Mouse (Mus musculus) splenic B cell, adult 2 months (primary cell): ENCODE measurements around the gene Hnrnpll.

Experiments
- DNase-seq: peaks from one replicate; pipeline ENCODE4 v3.0.0-alpha.2; 2011; ENCODE audit warnings: low read depth, low spot score
- H3K27me3 ChIP-seq: 2 replicates; pipeline ENCODE4 v1.6.1; 2012; ENCODE audit warnings: mild to moderate bottlenecking, low read length, moderate library complexity, mixed read lengths; ENCODE audit not compliant: control insufficient read depth, poor library complexity, insufficient read depth, severe bottlenecking
- H3K36me3 ChIP-seq: 2 replicates; pipeline ENCODE4 v1.6.1; 2012; ENCODE audit warnings: mild to moderate bottlenecking, low read length, moderate library complexity, mixed read lengths; ENCODE audit not compliant: control insufficient read depth, poor library complexity, insufficient read depth, severe bottlenecking

Hnrnpll gene

DNA sequence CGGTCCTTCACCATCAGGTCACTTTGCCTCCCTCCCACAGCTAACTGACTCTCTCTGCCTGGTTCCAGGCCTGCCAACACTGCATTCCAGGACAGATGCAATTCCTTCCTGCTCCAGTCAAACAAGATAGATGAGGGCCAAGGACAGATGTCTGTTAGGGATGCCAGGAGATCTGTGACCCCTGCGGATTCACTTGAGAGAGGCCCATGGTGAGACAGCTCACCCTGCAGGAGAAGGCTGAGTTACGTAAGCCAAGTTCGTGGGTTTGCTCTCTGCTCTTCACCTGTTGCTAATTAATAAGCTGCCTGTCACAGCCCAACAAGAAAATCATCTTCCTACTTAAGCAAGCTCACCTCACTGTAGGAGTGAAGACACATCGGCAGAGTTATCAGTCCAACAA, 63.1 kb downstream of the Hnrnpll start:
- Histone ChIP-seq H3K36me3 (no peaks in the 10 kb centered on the region), H3K27me3 (no peaks in the 10 kb centered on the region)
- DNase-seq = no peak

DNA sequence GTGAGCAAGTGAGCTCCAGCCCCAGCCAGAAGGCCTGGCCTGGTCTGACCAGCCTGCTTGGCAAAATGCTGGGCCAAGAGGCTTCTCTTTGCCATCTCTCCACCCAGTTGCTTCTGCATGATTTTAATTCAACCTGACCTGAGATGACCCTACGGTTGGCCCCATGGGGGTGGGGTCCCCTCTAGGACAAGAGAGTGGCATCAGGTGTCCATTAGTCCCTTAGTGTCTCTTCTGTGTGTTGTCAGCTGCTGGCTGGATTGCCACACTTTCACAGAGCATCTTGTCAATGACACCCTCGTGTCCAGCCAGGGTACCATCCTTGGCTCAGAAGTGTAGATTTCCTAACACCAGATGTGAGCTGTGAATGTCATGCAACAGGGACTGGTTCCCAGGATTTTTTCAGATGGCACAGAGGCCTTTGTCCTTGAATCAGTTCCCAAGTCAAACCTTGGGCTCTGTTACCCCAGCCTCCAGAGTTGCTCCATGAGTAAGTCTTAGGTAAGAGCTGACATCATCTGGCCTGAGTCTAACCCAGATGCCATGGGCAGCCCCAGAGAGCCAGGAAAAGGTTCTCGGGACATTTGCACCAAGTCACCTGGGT, 66.9 kb downstream of the Hnrnpll start:
- no peak for DNase-seq
- no peaks in the 10 kb centered on the region for H3K36me3 ChIP-seq
- no peaks in the 10 kb centered on the region; the same call in 1 of the 2 replicates for H3K27me3 ChIP-seq

DNA sequence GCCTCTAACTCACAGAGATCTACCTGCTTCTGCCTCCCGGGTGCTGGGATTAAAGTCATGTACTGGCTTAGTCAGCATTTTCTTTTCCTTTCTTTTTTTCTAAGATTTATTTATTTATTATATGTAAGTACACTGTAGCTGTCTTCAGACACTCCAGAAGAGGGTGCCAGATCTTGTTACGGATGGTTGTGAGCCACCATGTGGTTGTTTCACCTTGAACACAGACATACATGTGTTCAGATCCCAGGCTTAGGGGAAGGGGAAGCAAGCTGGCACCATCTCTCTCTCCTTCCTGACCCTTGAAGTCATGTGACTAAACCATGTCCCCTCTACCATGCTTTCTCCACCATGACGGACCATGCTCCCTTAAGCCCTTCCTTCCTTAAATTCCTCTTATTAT, 70.0 kb downstream of the Hnrnpll start:
- no peaks in the 10 kb centered on the region; the same call in 1 of the 2 replicates for H3K27me3 ChIP-seq
- H3K36me3 ChIP-seq = no peaks in the 10 kb centered on the region
- no peak for DNase-seq

- no peaks in the 10 kb centered on the region for H3K36me3 ChIP-seq
- peak; percentile 14 for DNase-seq
- H3K27me3 ChIP-seq = no peaks in the 10 kb centered on the region; the same call in 1 of the 2 replicates
These were observed 70.8 kb downstream of the Hnrnpll start for GRCm38 (mm10) chr17:79991166-79991958.

DNA sequence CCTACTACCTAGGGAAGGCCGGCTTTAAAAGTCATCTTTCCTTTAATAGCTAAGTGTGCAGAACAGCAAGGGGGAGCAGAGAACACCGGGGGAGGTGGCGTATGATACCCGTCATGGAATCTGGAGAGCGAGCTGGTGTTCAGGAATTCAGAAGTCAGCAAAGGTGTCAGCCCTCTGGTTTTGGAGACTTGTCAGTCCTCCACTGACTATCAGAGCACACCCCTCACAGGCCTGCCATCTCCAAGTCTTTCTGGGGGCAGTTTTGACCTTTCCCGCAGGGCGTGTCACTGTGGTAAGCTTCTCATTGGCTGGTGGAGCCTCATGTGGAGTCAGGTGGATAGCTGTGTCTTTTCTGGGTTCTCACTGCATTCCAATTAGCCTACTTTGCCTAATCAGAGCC, 72.0 kb downstream of the Hnrnpll start:
- Histone ChIP-seq H3K36me3 (no peaks in the 10 kb centered on the region), H3K27me3 (no peaks in the 10 kb centered on the region; the same call in 1 of the 2 replicates)
- DNase-seq = no peak

- Histone ChIP-seq H3K36me3 (no peaks in the 10 kb centered on the region), H3K27me3 (no peaks in the 10 kb centered on the region)
- DNase-seq = no peak
These were observed 77.7 kb downstream of the Hnrnpll start for GRCm38 (mm10) chr17:79984450-79984849.

GRCm38 (mm10) chr17:79982955-79983529, 79.1 kb downstream of the Hnrnpll start:
- no peaks in the 10 kb centered on the region for H3K36me3 ChIP-seq
- no peaks in the 10 kb centered on the region for H3K27me3 ChIP-seq
- DNase-seq = peak; percentile 18

- peak; percentile 65 for DNase-seq
- Histone ChIP-seq H3K27me3 (no peaks in the 10 kb centered on the region), H3K36me3 (no peaks in the 10 kb centered on the region)
These were observed 79.6 kb downstream of the Hnrnpll start for GRCm38 (mm10) chr17:79982548-79982947.

DNA sequence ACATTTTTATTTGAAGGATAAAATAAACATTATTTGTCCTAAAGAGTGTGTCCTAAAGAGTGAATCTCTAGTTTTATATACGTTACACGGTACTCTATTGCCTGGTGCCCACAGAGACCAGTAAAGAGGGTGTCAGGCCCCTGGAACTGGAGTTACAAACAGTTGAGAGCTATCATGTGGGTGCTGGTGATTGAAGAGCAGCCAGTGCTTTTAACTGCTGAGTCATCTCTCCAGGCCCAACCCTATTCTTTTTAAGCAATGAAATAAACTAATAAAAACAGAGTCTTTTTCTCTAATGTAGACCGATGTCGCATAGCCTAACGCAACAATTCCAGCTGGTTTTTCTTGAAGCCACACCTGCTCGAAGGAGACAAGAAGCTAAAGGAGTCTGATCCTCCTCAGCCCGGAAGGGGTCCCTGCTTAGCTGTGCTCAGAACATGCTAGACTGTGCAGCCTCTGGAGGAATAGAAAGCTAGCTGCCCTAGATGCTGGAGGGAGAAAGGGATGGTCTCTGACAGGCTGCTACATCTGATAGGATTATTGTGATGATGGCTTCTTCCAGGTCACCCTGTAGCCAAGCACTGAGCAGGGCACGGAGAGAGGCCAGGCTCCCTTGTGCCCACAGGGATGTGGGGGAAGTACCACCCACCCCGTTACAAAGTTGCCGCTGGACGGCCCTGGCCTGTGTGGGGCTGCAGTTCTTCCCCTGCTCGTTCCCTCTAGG, 80.2 kb downstream of the Hnrnpll start:
- Histone ChIP-seq H3K27me3 (no peaks in the 10 kb centered on the region), H3K36me3 (no peaks in the 10 kb centered on the region)
- DNase-seq = no peak

DNA sequence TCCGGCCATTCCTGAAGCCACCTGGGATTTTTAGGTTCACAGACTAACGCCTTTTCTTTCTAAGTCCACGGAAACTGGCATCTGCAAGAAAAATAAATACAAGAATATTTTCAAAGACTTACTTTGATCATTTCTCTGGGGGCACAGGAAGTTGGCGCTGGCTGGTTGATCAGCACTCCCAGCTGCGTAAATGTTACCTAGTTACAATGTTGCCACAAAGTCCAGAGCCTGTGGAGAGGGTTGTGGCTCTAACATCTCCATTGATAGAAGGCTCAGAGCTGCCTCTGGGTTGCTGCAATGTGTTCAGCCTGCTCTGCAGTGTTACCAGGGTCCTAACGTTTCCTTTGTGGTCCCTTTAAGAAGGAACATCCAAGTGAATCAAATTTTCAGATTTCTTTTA, 80.8 kb downstream of the Hnrnpll start:
- H3K36me3 ChIP-seq = no peaks in the 10 kb centered on the region
- no peak for DNase-seq
- H3K27me3 ChIP-seq = no peaks in the 10 kb centered on the region

- no peaks in the 10 kb centered on the region for H3K36me3 ChIP-seq
- no peaks in the 10 kb centered on the region for H3K27me3 ChIP-seq
- no peak for DNase-seq
These were observed 81.6 kb downstream of the Hnrnpll start for GRCm38 (mm10) chr17:79980421-79981120.
